Mouse (Mus musculus): ENCODE measurements around the gene Epx.

Gene Epx

GRCm38 (mm10) chr11:87875436-87875835, at the start of gene Epx:
Epx (minus strand) TSS chr11:87875536.
- DNase-seq (ENCODE audit: low spot score in 2 of 2): no peak

GRCm38 (mm10) chr11:87920966-87921365, 45.6 kb upstream of the Epx start, which contains the start of gene Olfr464:
Olfr464 (minus strand) TSS chr11:87920967.
- no peak for DNase-seq (ENCODE audit: low spot score in 2 of 2)

- DNase-seq (ENCODE audit: low spot score in 2 of 2): peak; percentile 24 to 28
Observed at GRCm38 (mm10) chr11:87920301-87920700, 45.0 kb upstream of the Epx start.

GRCm38 (mm10) chr11:87916005-87916404, 40.7 kb upstream of the Epx start:
- no peak for DNase-seq (ENCODE audit: low spot score in 2 of 2)

GRCm38 (mm10) chr11:87904331-87904730, 29.0 kb upstream of the Epx start:
- DNase-seq (ENCODE audit: low spot score in 2 of 2): no peak

GRCm38 (mm10) chr11:87897287-87897686, 22.0 kb upstream of the Epx start, which contains the start of gene Olfr463:
Olfr463 (minus strand) TSS chr11:87897387.
- DNase-seq (ENCODE audit: low spot score in 2 of 2): no peak

- DNase-seq (ENCODE audit: low spot score in 2 of 2): no peak
Observed at GRCm38 (mm10) chr11:87892168-87892567, 16.8 kb upstream of the Epx start, which contains the start of gene Olfr462. Olfr462 (minus strand) TSS chr11:87892268.

GRCm38 (mm10) chr11:87884856-87885255, 9.5 kb upstream of the Epx start:
- DNase-seq (ENCODE audit: low spot score in 2 of 2): no peak

GRCm38 (mm10) chr11:87883493-87883892, 8.2 kb upstream of the Epx start:
- no peak for DNase-seq (ENCODE audit: low spot score in 2 of 2)

GRCm38 (mm10) chr11:87881714-87882113, 6.4 kb upstream of the Epx start:
- DNase-seq (ENCODE audit: low spot score in 2 of 2): no peak

GRCm38 (mm10) chr11:87879826-87880225, 4.5 kb upstream of the Epx start:
- DNase-seq (ENCODE audit: low spot score in 2 of 2): no peak

GRCm38 (mm10) chr11:87871766-87872165, 3.6 kb downstream of the Epx start:
- DNase-seq (ENCODE audit: low spot score in 2 of 2): no peak

GRCm38 (mm10) chr11:87870096-87870495, 5.2 kb downstream of the Epx start:
- DNase-seq (ENCODE audit: low spot score in 2 of 2): no peak

- DNase-seq (ENCODE audit: low spot score in 2 of 2): peak; percentile 11 to 30
Observed at GRCm38 (mm10) chr11:87866891-87867290, 8.4 kb downstream of the Epx start.

GRCm38 (mm10) chr11:87862805-87863204, 12.5 kb downstream of the Epx start:
- no peak for DNase-seq (ENCODE audit: low spot score in 2 of 2)

GRCm38 (mm10) chr11:87860426-87860825, 14.9 kb downstream of the Epx start:
- DNase-seq (ENCODE audit: low spot score in 2 of 2): no peak

GRCm38 (mm10) chr11:87859273-87859672, 16.1 kb downstream of the Epx start:
- DNase-seq (ENCODE audit: low spot score in 2 of 2): no peak

GRCm38 (mm10) chr11:87854550-87854949, 20.8 kb downstream of the Epx start:
- no peak for DNase-seq (ENCODE audit: low spot score in 2 of 2)

- DNase-seq (ENCODE audit: low spot score in 2 of 2): peak; percentile 40 to 46
Observed at GRCm38 (mm10) chr11:87853597-87853954, 21.8 kb downstream of the Epx start.

GRCm38 (mm10) chr11:87852690-87853596, 22.4 kb downstream of the Epx start, which contains the start of gene Mks1:
Mks1 (plus strand) TSS chr11:87853215.
- DNase-seq (ENCODE audit: low spot score in 2 of 2): peak; percentile 93 to 96

- no peak for DNase-seq (ENCODE audit: low spot score in 2 of 2)
Observed at GRCm38 (mm10) chr11:87847884-87848283, 27.5 kb downstream of the Epx start.

- DNase-seq (ENCODE audit: low spot score in 2 of 2): no peak
Observed at GRCm38 (mm10) chr11:87846968-87847600, 28.3 kb downstream of the Epx start.

GRCm38 (mm10) chr11:87841436-87841835, 33.9 kb downstream of the Epx start:
- no peak for DNase-seq (ENCODE audit: low spot score in 2 of 2)
